Mouse (Mus musculus): ENCODE data around the gene Chn1. TPM values are rescaled to one million over a fixed set of nuclear protein-coding genes. Genes with fewer than 3 reads are reported as not detected.

Gene Chn1
- total and polyA plus RNA-seq, 2 experiments from 2014 or later: 68.8 to 111 TPM

GRCm38 (mm10) chr2:73590106-73590505 lies 185.0 kb downstream of the Chn1 start:
- H3K36me3 ChIP-seq (ENCODE audit: insufficient read depth, low read length): no peaks in the 10 kb centered on the region
- H3K9me3 ChIP-seq (ENCODE audit: low read length): no peaks in the 10 kb centered on the region
- peak overlapping the region; percentile 52 for H3K4me2 ChIP-seq (ENCODE audit: low read depth, low read length)
- ATAC-seq (no peak), DNase-seq (ENCODE audit: low spot score) (peak; percentile 53)
- H3K4me3 ChIP-seq (ENCODE audit: low read length): peak overlapping the region; percentile 14
- no peak overlapping the region for H3K27ac ChIP-seq
- TF ChIP-seq CTCF (IDR thresholded peaks at IDR 0.05; ENCODE audit: low read depth): no peak
- no peak overlapping the region for H3K9ac ChIP-seq (replicated peaks; ENCODE audit: low read length)
- 15% methylated on average over 12 of the region's 12 CpGs for WGBS
- H3K27me3 ChIP-seq (ENCODE audit: insufficient read depth, low read length): no peaks in the 10 kb centered on the region
- H3K4me1 ChIP-seq (ENCODE audit: insufficient read depth, low read length): peaks cover 8% of the 10 kb centered on the region; the same call in 1 of the 2 replicates

- Histone ChIP-seq H3K36me3 (ENCODE audit: insufficient read depth, low read length) (no peaks in the 10 kb centered on the region), H3K9ac (replicated peaks; ENCODE audit: low read length) (no peak overlapping the region), H3K27ac (no peak overlapping the region), H3K27me3 (ENCODE audit: insufficient read depth, low read length) (no peaks in the 10 kb centered on the region), H3K4me3 (ENCODE audit: low read length) (no peak overlapping the region), H3K4me2 (ENCODE audit: low read depth, low read length) (no peak overlapping the region), H3K9me3 (ENCODE audit: low read length) (no peaks in the 10 kb centered on the region), H3K4me1 (ENCODE audit: insufficient read depth, low read length) (peaks cover 8% of the 10 kb centered on the region; the same call in 1 of the 2 replicates)
- no peak for TF ChIP-seq CTCF (IDR thresholded peaks at IDR 0.05; ENCODE audit: low read depth)
- DNase-seq (ENCODE audit: low spot score) (no peak), ATAC-seq (no peak)
- 48% methylated on average over 2 of the region's 2 CpGs for WGBS
These were observed 186.2 kb downstream of the Chn1 start for GRCm38 (mm10) chr2:73588951-73589350.

GRCm38 (mm10) chr2:73587109-73587506 lies 188.0 kb downstream of the Chn1 start:
- ATAC-seq (no peak), DNase-seq (ENCODE audit: low spot score) (no peak)
- TF ChIP-seq CTCF (IDR thresholded peaks at IDR 0.05; ENCODE audit: low read depth): no peak
- H3K27ac ChIP-seq: no peak overlapping the region
- no peak overlapping the region for H3K4me3 ChIP-seq (ENCODE audit: low read length)
- H3K4me2 ChIP-seq (ENCODE audit: low read depth, low read length): no peak overlapping the region
- H3K36me3 ChIP-seq (ENCODE audit: insufficient read depth, low read length): no peaks in the 10 kb centered on the region
- peaks cover 8% of the 10 kb centered on the region; the same call in 1 of the 2 replicates for H3K4me1 ChIP-seq (ENCODE audit: insufficient read depth, low read length)
- no peaks in the 10 kb centered on the region for H3K27me3 ChIP-seq (ENCODE audit: insufficient read depth, low read length)
- 57% methylated on average over 4 of the region's 4 CpGs for WGBS
- no peak overlapping the region for H3K9ac ChIP-seq (replicated peaks; ENCODE audit: low read length)
- H3K9me3 ChIP-seq (ENCODE audit: low read length): no peaks in the 10 kb centered on the region

GRCm38 (mm10) chr2:73586392-73587108 lies 188.6 kb downstream of the Chn1 start:
- Histone ChIP-seq H3K9me3 (ENCODE audit: low read length) (no peaks in the 10 kb centered on the region), H3K4me2 (ENCODE audit: low read depth, low read length) (no peak overlapping the region), H3K4me3 (ENCODE audit: low read length) (no peak overlapping the region), H3K36me3 (ENCODE audit: insufficient read depth, low read length) (no peaks in the 10 kb centered on the region), H3K4me1 (ENCODE audit: insufficient read depth, low read length) (peaks cover 8% of the 10 kb centered on the region; the same call in 1 of the 2 replicates), H3K9ac (replicated peaks; ENCODE audit: low read length) (no peak overlapping the region), H3K27ac (no peak overlapping the region), H3K27me3 (ENCODE audit: insufficient read depth, low read length) (no peaks in the 10 kb centered on the region)
- ATAC-seq (no peak), DNase-seq (ENCODE audit: low spot score) (peak; percentile 35)
- WGBS: 32% methylated on average over 10 of the region's 10 CpGs
- no peak for TF ChIP-seq CTCF (IDR thresholded peaks at IDR 0.05; ENCODE audit: low read depth)

GRCm38 (mm10) chr2:73585347-73585831 lies 189.8 kb downstream of the Chn1 start:
- Histone ChIP-seq H3K9me3 (ENCODE audit: low read length) (no peaks in the 10 kb centered on the region), H3K4me1 (ENCODE audit: insufficient read depth, low read length) (peaks cover 8% of the 10 kb centered on the region; the same call in 1 of the 2 replicates), H3K36me3 (ENCODE audit: insufficient read depth, low read length) (no peaks in the 10 kb centered on the region), H3K27me3 (ENCODE audit: insufficient read depth, low read length) (no peaks in the 10 kb centered on the region), H3K9ac (replicated peaks; ENCODE audit: low read length) (peak overlapping the region; percentile 25), H3K4me2 (ENCODE audit: low read depth, low read length) (peak overlapping the region; percentile 64), H3K27ac (peak overlapping the region; percentile 56; the same call in 1 of the 2 replicates), H3K4me3 (ENCODE audit: low read length) (peak overlapping the region; percentile 42)
- ATAC-seq (peak; percentile 42; the same call in 1 of the 2 replicates), DNase-seq (ENCODE audit: low spot score) (peak; percentile 49)
- no peak for TF ChIP-seq CTCF (IDR thresholded peaks at IDR 0.05; ENCODE audit: low read depth)
- 11% methylated on average over 12 of the region's 12 CpGs for WGBS

- peak overlapping the region; percentile 25 for H3K9ac ChIP-seq (replicated peaks; ENCODE audit: low read length)
- ATAC-seq (peak; percentile 91), DNase-seq (ENCODE audit: low spot score) (peak; percentile 92)
- H3K27ac ChIP-seq: peak overlapping the region; percentile 56; the same call in 1 of the 2 replicates
- no peaks in the 10 kb centered on the region for H3K9me3 ChIP-seq (ENCODE audit: low read length)
- no peaks in the 10 kb centered on the region for H3K27me3 ChIP-seq (ENCODE audit: insufficient read depth, low read length)
- H3K4me2 ChIP-seq (ENCODE audit: low read depth, low read length): peak overlapping the region; percentile 64
- WGBS: 3% methylated on average over 17 of the region's 18 CpGs
- TF ChIP-seq CTCF (IDR thresholded peaks at IDR 0.05; ENCODE audit: low read depth): peak; percentile 72
- H3K4me3 ChIP-seq (ENCODE audit: low read length): peak overlapping the region; percentile 42
- peaks cover 4% of the 10 kb centered on the region; the same call in 1 of the 2 replicates for H3K4me1 ChIP-seq (ENCODE audit: insufficient read depth, low read length)
- H3K36me3 ChIP-seq (ENCODE audit: insufficient read depth, low read length): no peaks in the 10 kb centered on the region
These were observed 190.3 kb downstream of the Chn1 start for GRCm38 (mm10) chr2:73584645-73585346.

All from hindbrain, postnatal 0 days (tissue).